Mouse (Mus musculus) CH12.LX (cell line): ENCODE data around the gene Slc10a7.

Source experiments
- CTCF ChIP-seq, 2 experiments: IDR thresholded peaks in 1 of 2; conservative IDR thresholded peaks in 1 of 2; 2 replicates each; pipeline ENCODE4 v1.5.1; 2011 to 2012; ENCODE audit warnings: low read depth in 2 of 2, low read length in 2 of 2, improper control_type of control experiment in 1 of 2, inconsistent platforms in 1 of 2, mild to moderate bottlenecking in 1 of 2, moderate library complexity in 1 of 2
- JUN ChIP-seq: IDR thresholded peaks from 2 replicates; pipeline ENCODE4 v1.6.1; 2011; ENCODE audit warnings: low read depth, mild to moderate bottlenecking, low read length, improper control_type of control experiment, moderate library complexity; ENCODE audit not compliant: insufficient read depth
- SMC3 ChIP-seq: IDR thresholded peaks from 2 replicates; pipeline ENCODE4 v1.6.1; 2011; ENCODE audit warnings: low read depth, low read length, improper control_type of control experiment

GRCm38 (mm10) chr8:78716546-78716945 lies 207.4 kb downstream of the Slc10a7 start:
- TF ChIP-seq SMC3 = no peak
- no peak for TF ChIP-seq JUN
- no peak for TF ChIP-seq CTCF (conservative IDR thresholded peaks at IDR 0.05 in 1 of 2, IDR thresholded peaks at IDR 0.05 in 1 of 2; ENCODE audit: low read depth in 2 of 2, low read length in 2 of 2)
